Mouse (Mus musculus) myocyte (in vitro differentiated cells): ENCODE data around the gene Shf. TPM values are rescaled to one million over a fixed set of nuclear protein-coding genes. Genes with fewer than 3 reads are reported as not detected.

Experiments used
- H3K27me3 ChIP-seq: one replicate; pipeline ENCODE4 v1.6.1; 2011; ENCODE audit not compliant: control insufficient read depth, insufficient read depth, insufficient read length
- H3K36me3 ChIP-seq: one replicate; pipeline ENCODE4 v1.6.1; 2011; ENCODE audit not compliant: control insufficient read depth, insufficient read depth
- H3K4me2 ChIP-seq: one replicate; pipeline ENCODE4 v1.6.1; 2011; ENCODE audit warnings: low read depth, control low read depth
- H3K4me3 ChIP-seq: one replicate; pipeline ENCODE4 v1.5.1; 2011; ENCODE audit warnings: mild to moderate bottlenecking, control low read depth, moderate library complexity
- H3K79me2 ChIP-seq: one replicate; pipeline ENCODE4 v1.6.1; 2011; ENCODE audit not compliant: control insufficient read depth, insufficient read depth
- H3ac ChIP-seq: one replicate; pipeline ENCODE4 v1.6.1; 2011; ENCODE audit not compliant: control insufficient read depth, insufficient read length
- CEBPB ChIP-seq: IDR thresholded peaks from 2 replicates; pipeline ENCODE4 v1.6.1; 2011; ENCODE audit warnings: mild to moderate bottlenecking, moderate library complexity; ENCODE audit not compliant: poor library complexity, insufficient read depth, severe bottlenecking
- E2F4 ChIP-seq: IDR thresholded peaks from one replicate; pipeline ENCODE4 v1.6.1; 2011; ENCODE audit warnings: mild to moderate bottlenecking, control low read depth, moderate library complexity; ENCODE audit not compliant: insufficient read depth
- MAX ChIP-seq: IDR thresholded peaks from one replicate; pipeline ENCODE4 v1.6.1; 2011; ENCODE audit warnings: low read depth, mild to moderate bottlenecking, control low read depth
- MYOD1 ChIP-seq, 3 experiments: IDR thresholded peaks; one replicate each; pipeline ENCODE4 v1.6.1; 2011; ENCODE audit warnings: control low read depth in 2 of 3, low read depth in 2 of 3, mild to moderate bottlenecking in 2 of 3, moderate library complexity in 1 of 3; ENCODE audit not compliant: insufficient read length in 2 of 3, control insufficient read depth in 1 of 3
- MYOG ChIP-seq, 3 experiments: IDR thresholded peaks; one replicate each; pipeline ENCODE4 v1.6.1; 2011; ENCODE audit warnings: control low read depth in 2 of 3, low read depth in 2 of 3, mild to moderate bottlenecking in 2 of 3; ENCODE audit not compliant: insufficient read length in 2 of 3, control insufficient read depth in 1 of 3, insufficient read depth in 1 of 3
- POLR2A ChIP-seq: IDR thresholded peaks from one replicate; pipeline ENCODE4 v1.6.1; 2011; ENCODE audit warnings: low read depth, mild to moderate bottlenecking, control low read depth, moderate library complexity; ENCODE audit not compliant: insufficient read length
- POLR2AphosphoS2 ChIP-seq: IDR thresholded peaks from one replicate; pipeline ENCODE4 v1.6.1; 2011; ENCODE audit warnings: low read depth, control low read depth; ENCODE audit not compliant: insufficient read length
- REST ChIP-seq: IDR thresholded peaks from one replicate; pipeline ENCODE4 v1.6.1; 2011; ENCODE audit warnings: mild to moderate bottlenecking, control low read depth, moderate library complexity; ENCODE audit not compliant: insufficient read depth, insufficient read length
- SRF ChIP-seq: IDR thresholded peaks from one replicate; pipeline ENCODE4 v1.6.1; 2011; ENCODE audit warnings: low read depth; ENCODE audit not compliant: control insufficient read depth, insufficient read length
- TCF12 ChIP-seq: IDR thresholded peaks from one replicate; pipeline ENCODE4 v1.6.1; 2011; ENCODE audit warnings: mild to moderate bottlenecking, control low read depth; ENCODE audit not compliant: poor library complexity, insufficient read depth, severe bottlenecking
- TCF3 ChIP-seq: IDR thresholded peaks from one replicate; pipeline ENCODE4 v1.6.1; 2011; ENCODE audit warnings: low read depth, control low read depth; ENCODE audit not compliant: insufficient read length
- USF1 ChIP-seq: IDR thresholded peaks from one replicate; pipeline ENCODE4 v1.6.1; 2011; ENCODE audit warnings: low read depth, mild to moderate bottlenecking, control low read depth, moderate library complexity
- polyA plus RNA-seq: library from polyadenylated mRNA; unstranded; fragments of >200 nt; fragmentation: generic; extraction: Trizol; gene quantifications from one replicate; pipeline ENCODE4 v1.2.1, GENCODE M21; 2012; ENCODE audit warnings: missing spikeins

The Shf gene
- polyA plus RNA-seq, 1 experiment = 48.5 TPM

DNA sequence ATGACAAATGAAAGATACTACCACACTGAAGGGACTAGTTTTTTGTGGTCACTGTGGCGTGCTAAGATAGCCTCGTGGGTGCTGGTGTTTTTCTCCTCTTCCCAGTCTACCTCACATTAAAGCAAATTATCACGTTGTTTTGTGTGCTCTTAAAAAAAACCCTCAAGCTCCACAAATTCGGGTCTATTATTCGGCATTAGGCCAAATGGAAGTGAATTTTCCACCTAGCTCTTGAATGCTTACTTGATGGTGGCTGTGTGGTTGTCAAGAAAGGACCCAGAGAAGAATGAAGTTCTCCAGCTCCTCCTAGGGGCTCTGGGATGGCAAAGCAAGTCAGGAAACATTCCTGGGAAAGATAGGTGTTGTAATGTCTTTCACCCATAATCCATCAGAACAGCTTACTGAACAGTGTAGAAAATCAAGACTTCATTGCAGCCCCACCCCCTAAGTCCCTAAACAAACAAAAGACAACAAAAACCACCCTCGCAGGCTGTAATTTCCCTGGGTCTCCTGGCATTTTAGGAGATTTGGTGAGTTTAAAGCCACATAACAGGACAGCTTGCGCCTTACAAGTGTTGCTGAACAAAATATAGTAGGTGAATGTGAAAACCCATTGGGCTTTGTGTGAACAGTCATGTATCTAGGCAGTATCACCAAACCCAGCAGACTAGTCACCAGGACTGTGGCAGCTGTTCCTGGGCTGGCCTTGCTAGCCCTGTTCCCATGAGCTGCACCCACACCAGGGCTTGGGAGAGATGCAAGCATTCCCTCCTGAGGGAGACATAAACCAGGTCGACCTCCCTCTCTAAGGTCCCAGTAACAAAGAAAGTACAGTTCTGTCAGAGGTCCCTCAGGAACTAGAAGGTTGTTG is 9.7 kb upstream of the Shf start:
- no peaks in the 10 kb centered on the region for H3K36me3 ChIP-seq
- no peaks in the 10 kb centered on the region for H3K79me2 ChIP-seq
- peak overlapping the region; percentile 84 for H3K4me2 ChIP-seq
- no peaks in the 10 kb centered on the region for H3K27me3 ChIP-seq
- no peak overlapping the region for H3ac ChIP-seq
- TF ChIP-seq TCF3 (no peak), CEBPB (no peak), REST (no peak), SRF (no peak), MYOG (IDR thresholded peaks at IDR 0.05; ENCODE audit: control insufficient read depth in 1 of 3, insufficient read depth in 1 of 3, insufficient read length in 2 of 3, low read depth in 2 of 3) (peak; percentile 38 to 79 (median 45)), E2F4 (no peak), MYOD1 (IDR thresholded peaks at IDR 0.05; ENCODE audit: control insufficient read depth in 1 of 3, insufficient read length in 2 of 3, low read depth in 2 of 3) (peak in 2 of 3 experiments; percentile 52 to 63), POLR2AphosphoS2 (no peak), POLR2A (no peak), USF1 (no peak), TCF12 (no peak), MAX (no peak)
- peak overlapping the region; percentile 60 for H3K4me3 ChIP-seq

DNA sequence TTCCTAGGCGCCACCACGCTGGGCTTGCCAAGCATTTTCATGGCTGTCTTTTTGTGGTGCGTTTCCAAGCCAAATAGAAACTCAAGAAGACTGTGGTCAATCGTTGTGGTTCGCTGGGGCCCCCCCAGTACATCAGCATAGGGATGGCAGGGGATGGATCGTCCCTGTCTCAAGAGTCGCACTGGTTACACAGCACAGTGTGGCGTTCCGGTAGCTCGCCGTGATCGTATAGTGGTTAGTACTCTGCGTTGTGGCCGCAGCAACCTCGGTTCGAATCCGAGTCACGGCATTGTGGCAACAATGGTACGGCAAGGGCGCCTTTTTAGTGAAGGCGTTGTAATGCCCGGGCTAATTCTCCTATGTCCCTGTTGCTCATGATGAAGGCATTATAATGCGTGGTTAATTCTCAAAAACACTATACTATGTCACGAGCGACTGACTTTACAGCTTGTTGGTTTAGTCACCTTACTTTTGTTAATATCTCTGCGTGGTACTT is 8.8 kb upstream of the Shf start:
- TF ChIP-seq TCF3 (no peak), E2F4 (no peak), CEBPB (0 out of 2 replicates have a peak, but pooled peaks have one; percentile 13), POLR2AphosphoS2 (no peak), MAX (no peak), MYOD1 (IDR thresholded peaks at IDR 0.05; ENCODE audit: control insufficient read depth in 1 of 3, insufficient read length in 2 of 3, low read depth in 2 of 3) (no peak), SRF (no peak), TCF12 (no peak), POLR2A (peak; percentile 19), REST (no peak), USF1 (no peak), MYOG (IDR thresholded peaks at IDR 0.05; ENCODE audit: control insufficient read depth in 1 of 3, insufficient read depth in 1 of 3, insufficient read length in 2 of 3, low read depth in 2 of 3) (peak in 1 of 3 experiments; percentile 28)
- Histone ChIP-seq H3K27me3 (no peaks in the 10 kb centered on the region), H3K4me3 (peak overlapping the region; percentile 60), H3K79me2 (no peaks in the 10 kb centered on the region), H3ac (no peak overlapping the region), H3K4me2 (peak overlapping the region; percentile 84), H3K36me3 (no peaks in the 10 kb centered on the region)

- Histone ChIP-seq H3K36me3 (no peaks in the 10 kb centered on the region), H3ac (no peak overlapping the region), H3K27me3 (no peaks in the 10 kb centered on the region), H3K4me3 (peak overlapping the region; percentile 60), H3K4me2 (peak overlapping the region; percentile 65), H3K79me2 (no peaks in the 10 kb centered on the region)
- TF ChIP-seq USF1 = no peak
- peak; percentile 35 to 72 (median 72) for TF ChIP-seq MYOD1 (IDR thresholded peaks at IDR 0.05; ENCODE audit: control insufficient read depth in 1 of 3, insufficient read length in 2 of 3, low read depth in 2 of 3)
- no peak for TF ChIP-seq TCF12
Observed at GRCm38 (mm10) chr2:122377215-122377674, 8.3 kb upstream of the Shf start.

DNA sequence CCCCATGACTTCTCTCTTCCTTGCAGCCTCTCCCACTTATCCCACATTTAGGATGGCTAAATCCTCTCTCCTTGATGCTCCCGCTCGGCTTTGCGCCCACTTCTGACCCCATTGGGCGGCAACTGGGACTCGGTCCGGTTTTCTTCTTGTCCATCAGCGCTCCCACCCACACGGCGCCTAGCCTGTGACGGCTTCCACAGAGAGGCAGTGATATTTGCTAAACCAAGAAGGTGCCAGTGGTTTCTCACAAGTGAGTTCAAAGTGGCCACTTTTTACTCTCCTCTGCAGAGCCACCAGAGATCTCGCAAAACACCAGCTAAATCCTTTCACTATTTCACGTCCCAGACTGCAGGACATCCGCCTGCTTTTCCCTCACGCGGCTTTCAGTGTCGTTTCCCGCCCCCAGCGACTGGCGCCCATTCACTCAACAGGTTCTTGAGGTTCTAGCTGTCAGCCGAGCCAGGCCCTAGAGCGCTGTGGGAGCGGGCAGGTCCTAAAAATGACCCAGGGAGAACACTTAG is 7.1 kb upstream of the Shf start:
- Histone ChIP-seq H3K79me2 (no peaks in the 10 kb centered on the region), H3K4me3 (peak overlapping the region; percentile 60), H3K4me2 (peak overlapping the region; percentile 94), H3ac (no peak overlapping the region), H3K27me3 (no peaks in the 10 kb centered on the region), H3K36me3 (no peaks in the 10 kb centered on the region)
- peak; percentile 28 for TF ChIP-seq E2F4
- TF ChIP-seq POLR2AphosphoS2 = no peak

- Histone ChIP-seq H3K36me3 (no peaks in the 10 kb centered on the region), H3K4me3 (peak overlapping the region; percentile 60), H3K27me3 (no peaks in the 10 kb centered on the region), H3K4me2 (peak overlapping the region; percentile 94), H3ac (no peak overlapping the region), H3K79me2 (no peaks in the 10 kb centered on the region)
- peak; percentile 21 for TF ChIP-seq POLR2A
- no peak for TF ChIP-seq REST
- TF ChIP-seq SRF = no peak
- no peak for TF ChIP-seq TCF3
- TF ChIP-seq E2F4 = peak; percentile 18
- TF ChIP-seq POLR2AphosphoS2 = peak; percentile 37
Observed at GRCm38 (mm10) chr2:122375391-122375991, 6.5 kb upstream of the Shf start.
